Mouse (Mus musculus): ENCODE data around the gene Myh7. TPM values are rescaled to one million over a fixed set of nuclear protein-coding genes. Genes with fewer than 3 reads are reported as not detected.
A peak's percentile ranks its signal among the peaks of the same experiment; 100 is the strongest.

Myh7 gene
- total and polyA plus RNA-seq, 2 experiments from 2014 or later, result 1,537 to 4,273 TPM

DNA sequence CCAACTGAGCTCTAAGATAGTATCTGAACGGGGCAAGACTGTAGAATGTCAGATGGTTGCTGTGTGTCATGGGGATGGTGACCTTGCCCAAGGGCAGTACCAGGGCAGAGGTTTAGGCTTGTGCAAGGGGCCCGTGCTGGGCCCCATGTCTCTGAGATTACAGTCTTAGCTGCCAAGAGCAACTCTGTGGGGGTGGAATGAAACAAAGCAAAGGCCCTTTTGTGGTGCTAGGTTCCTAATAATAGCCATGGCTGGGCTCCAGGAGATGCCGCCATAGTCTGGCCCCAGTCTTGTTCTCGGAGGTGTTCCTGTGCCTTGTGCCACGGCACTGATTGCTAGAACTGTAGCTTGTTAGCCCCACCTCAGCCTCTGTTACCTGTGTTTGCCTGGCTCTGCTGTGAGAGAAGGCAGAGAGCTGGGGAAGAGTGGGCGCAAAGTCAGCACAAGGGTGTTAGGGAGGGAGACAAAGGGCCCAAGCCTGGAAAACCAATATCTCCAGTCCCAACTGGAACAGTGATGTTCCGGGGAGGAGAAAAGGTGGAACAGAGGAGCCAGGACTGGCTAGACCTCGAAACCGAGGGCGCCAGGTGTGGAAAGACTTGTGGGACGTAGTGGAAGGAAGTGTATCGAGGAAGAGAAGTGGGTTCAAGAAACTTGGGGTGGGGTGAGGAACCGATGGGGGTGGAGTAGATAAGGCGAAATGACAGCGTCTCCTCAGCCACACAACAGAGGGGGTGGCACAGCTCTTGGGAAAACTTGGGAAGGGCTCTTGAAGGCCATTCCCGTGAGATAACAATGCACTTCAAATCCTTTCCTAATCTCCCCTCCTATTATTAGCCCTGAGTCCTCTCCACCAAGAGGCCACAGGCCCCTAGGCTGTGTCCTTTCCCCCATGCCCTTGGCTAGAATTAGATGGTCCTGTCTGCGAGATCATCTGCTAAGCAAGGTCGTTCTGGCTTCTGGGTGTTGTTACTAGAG lies 9.7 kb upstream of the Myh7 start:
- ATAC-seq (ENCODE audit: insufficient read depth, low read depth) (peak; percentile 83), DNase-seq (ENCODE audit: low spot score) (peak; percentile 95)
- Histone ChIP-seq H3K27me3 (ENCODE audit: control insufficient read depth, insufficient read depth, low read length) (no peaks in the 10 kb centered on the region), H3K9ac (replicated peaks; ENCODE audit: low read depth, low read length) (peak overlapping the region; percentile 54), H3K4me1 (ENCODE audit: control insufficient read depth, insufficient read depth) (peaks cover 25% of the 10 kb centered on the region), H3K36me3 (replicated peaks; ENCODE audit: control insufficient read depth, insufficient read depth, low read length) (no peaks in the 10 kb centered on the region), H3K4me2 (ENCODE audit: low read depth, low read length) (peak overlapping the region; percentile 38), H3K4me3 (ENCODE audit: low read depth, low read length) (no peak overlapping the region), H3K27ac (ENCODE audit: low read depth) (peak overlapping the region; percentile 97), H3K9me3 (replicated peaks; ENCODE audit: control insufficient read depth, low read length) (no peaks in the 10 kb centered on the region)
- WGBS, result 15% methylated on average over 18 of the region's 18 CpGs
- TF ChIP-seq CTCF (IDR thresholded peaks at IDR 0.05; ENCODE audit: low read depth), result no peak
- peak; percentile 97 for TF ChIP-seq EP300 (IDR thresholded peaks at IDR 0.05; ENCODE audit: low read depth)

DNA sequence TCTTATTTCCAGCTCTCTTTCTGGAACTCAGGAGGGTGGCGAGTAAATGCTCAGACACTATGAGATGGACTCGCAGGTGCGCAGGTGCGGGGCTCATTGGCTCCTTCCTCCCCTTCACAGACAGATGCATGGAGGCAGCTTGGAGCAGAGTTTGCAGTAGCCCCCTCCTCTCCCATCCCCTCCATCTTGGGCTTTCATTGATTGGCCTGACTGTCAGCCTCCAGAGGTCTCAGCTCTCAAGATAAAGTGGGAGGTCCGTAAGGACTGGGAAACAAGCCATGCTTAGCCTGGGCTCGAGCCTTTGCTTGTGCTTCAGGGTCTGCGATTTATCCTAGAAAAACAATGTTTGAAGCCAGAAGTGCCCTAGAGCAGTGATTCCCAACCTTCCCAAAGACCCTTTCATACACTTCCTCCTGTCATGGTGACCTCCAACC lies 8.3 kb upstream of the Myh7 start:
- no peak overlapping the region for H3K4me3 ChIP-seq (ENCODE audit: low read depth, low read length)
- no peaks in the 10 kb centered on the region for H3K9me3 ChIP-seq (replicated peaks; ENCODE audit: control insufficient read depth, low read length)
- peaks cover 28% of the 10 kb centered on the region for H3K4me1 ChIP-seq (ENCODE audit: control insufficient read depth, insufficient read depth)
- H3K36me3 ChIP-seq (replicated peaks; ENCODE audit: control insufficient read depth, insufficient read depth, low read length), result no peaks in the 10 kb centered on the region
- TF ChIP-seq EP300 (IDR thresholded peaks at IDR 0.05; ENCODE audit: low read depth), result no peak
- no peak for TF ChIP-seq CTCF (IDR thresholded peaks at IDR 0.05; ENCODE audit: low read depth)
- peak overlapping the region; percentile 54; the same call in 1 of the 2 replicates for H3K9ac ChIP-seq (replicated peaks; ENCODE audit: low read depth, low read length)
- WGBS, result 21% methylated on average over 7 of the region's 7 CpGs
- H3K27me3 ChIP-seq (ENCODE audit: control insufficient read depth, insufficient read depth, low read length), result no peaks in the 10 kb centered on the region
- ATAC-seq (ENCODE audit: insufficient read depth, low read depth) (no peak), DNase-seq (ENCODE audit: low spot score) (no peak)
- H3K27ac ChIP-seq (ENCODE audit: low read depth), result peak overlapping the region; percentile 97
- H3K4me2 ChIP-seq (ENCODE audit: low read depth, low read length), result no peak overlapping the region

DNA sequence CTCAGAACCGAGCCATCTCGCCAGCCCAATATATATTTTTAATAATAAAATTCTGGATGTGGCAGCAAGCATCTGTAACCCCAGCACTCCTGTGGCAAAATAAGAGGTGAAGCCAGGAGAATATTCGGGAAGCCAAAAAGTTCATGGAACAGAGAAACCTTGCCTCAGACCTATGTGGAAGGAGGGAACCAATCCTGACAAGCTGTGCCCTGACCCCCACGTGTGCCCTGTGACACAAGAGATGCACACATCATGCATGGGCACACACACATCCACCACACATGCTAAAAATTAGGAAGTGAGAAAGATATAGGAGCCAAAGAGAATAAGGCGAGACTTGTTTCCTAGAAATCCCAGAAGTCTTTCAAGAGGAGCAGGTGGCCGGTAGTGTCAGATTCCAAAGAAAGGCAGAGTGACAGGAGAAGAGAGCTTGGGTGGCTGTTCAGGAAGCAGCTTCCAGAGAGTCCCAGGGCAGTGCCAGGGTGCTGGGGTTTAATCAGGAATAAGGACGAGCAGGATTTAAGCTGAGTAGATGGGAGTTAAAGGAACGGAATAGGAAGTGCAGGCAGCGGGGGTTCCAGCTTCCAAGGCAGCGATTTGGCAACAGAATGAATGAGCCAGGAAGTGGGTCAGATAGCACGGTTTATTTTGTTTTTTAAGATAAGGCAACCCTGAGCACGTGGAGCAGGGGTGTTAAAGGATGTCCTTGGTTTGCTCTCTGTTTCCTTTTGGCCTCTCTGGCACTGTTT lies 7.7 kb upstream of the Myh7 start:
- DNase-seq (ENCODE audit: low spot score) (peak; percentile 75), ATAC-seq (ENCODE audit: insufficient read depth, low read depth) (no peak)
- 27% methylated on average over 12 of the region's 12 CpGs for whole genome bisulfite sequencing
- Histone ChIP-seq H3K27me3 (ENCODE audit: control insufficient read depth, insufficient read depth, low read length) (no peaks in the 10 kb centered on the region), H3K9me3 (replicated peaks; ENCODE audit: control insufficient read depth, low read length) (no peaks in the 10 kb centered on the region), H3K4me2 (ENCODE audit: low read depth, low read length) (0 out of 2 replicates have a peak overlapping the region, but pooled peaks have one; percentile 16), H3K36me3 (replicated peaks; ENCODE audit: control insufficient read depth, insufficient read depth, low read length) (no peaks in the 10 kb centered on the region), H3K9ac (replicated peaks; ENCODE audit: low read depth, low read length) (peak overlapping the region; percentile 37; the same call in 1 of the 2 replicates), H3K4me3 (ENCODE audit: low read depth, low read length) (no peak overlapping the region), H3K4me1 (ENCODE audit: control insufficient read depth, insufficient read depth) (peaks cover 31% of the 10 kb centered on the region), H3K27ac (ENCODE audit: low read depth) (peak overlapping the region; percentile 97)
- TF ChIP-seq EP300 (IDR thresholded peaks at IDR 0.05; ENCODE audit: low read depth) (no peak), CTCF (IDR thresholded peaks at IDR 0.05; ENCODE audit: low read depth) (no peak)

DNA sequence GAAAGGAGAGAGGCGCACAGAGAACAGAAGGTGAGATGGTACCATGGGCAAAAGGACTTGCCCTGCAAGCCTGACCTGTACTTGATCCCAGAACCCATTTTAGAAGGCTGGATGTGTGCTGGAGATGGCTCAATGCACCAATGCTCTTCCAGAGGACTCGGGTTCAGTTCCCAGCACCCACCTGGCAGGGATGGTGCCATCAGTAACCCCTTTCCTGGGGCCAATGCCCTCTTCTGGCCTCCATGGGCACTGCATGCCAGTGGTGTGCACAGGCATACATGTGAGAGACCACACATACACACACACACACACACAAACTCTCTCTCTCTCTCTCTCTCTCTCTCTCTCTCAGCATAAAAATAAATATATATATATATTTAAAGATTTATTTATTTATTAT lies 7.0 kb upstream of the Myh7 start:
- Histone ChIP-seq H3K27ac (ENCODE audit: low read depth) (peak overlapping the region; percentile 97), H3K27me3 (ENCODE audit: control insufficient read depth, insufficient read depth, low read length) (no peaks in the 10 kb centered on the region), H3K9me3 (replicated peaks; ENCODE audit: control insufficient read depth, low read length) (no peaks in the 10 kb centered on the region), H3K4me2 (ENCODE audit: low read depth, low read length) (no peak overlapping the region), H3K9ac (replicated peaks; ENCODE audit: low read depth, low read length) (no peak overlapping the region), H3K4me1 (ENCODE audit: control insufficient read depth, insufficient read depth) (peaks cover 32% of the 10 kb centered on the region), H3K4me3 (ENCODE audit: low read depth, low read length) (no peak overlapping the region), H3K36me3 (replicated peaks; ENCODE audit: control insufficient read depth, insufficient read depth, low read length) (no peaks in the 10 kb centered on the region)
- peak; percentile 21 for TF ChIP-seq CTCF (IDR thresholded peaks at IDR 0.05; ENCODE audit: low read depth)
- no peak; the same call in 1 of the 2 replicates for TF ChIP-seq EP300 (IDR thresholded peaks at IDR 0.05; ENCODE audit: low read depth)
- no peak for ATAC-seq (ENCODE audit: insufficient read depth, low read depth)
- no peak for DNase-seq (ENCODE audit: low spot score)
- WGBS, result 100% methylated on average over 2 of the region's 2 CpGs

DNA sequence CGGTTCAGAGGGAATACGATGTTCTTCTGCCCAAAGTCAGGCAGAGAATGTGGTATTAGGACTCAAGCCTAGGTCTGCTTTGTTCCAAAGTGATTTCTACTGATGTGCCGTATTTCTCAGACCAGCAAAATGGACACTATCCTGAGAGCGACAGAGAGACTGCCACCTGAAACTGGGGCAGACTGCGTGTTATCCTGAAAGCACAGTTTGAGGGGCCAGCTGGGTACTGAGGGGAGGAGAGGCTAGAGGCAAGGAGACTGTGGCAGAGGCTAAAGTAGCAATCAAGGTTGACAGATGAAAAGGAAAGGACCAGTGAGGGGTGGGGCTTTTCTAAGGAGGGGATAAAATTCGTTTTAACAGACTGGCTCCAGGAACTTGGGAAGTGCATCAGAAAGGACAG lies 6.4 kb upstream of the Myh7 start:
- Histone ChIP-seq H3K4me3 (ENCODE audit: low read depth, low read length) (no peak overlapping the region), H3K9ac (replicated peaks; ENCODE audit: low read depth, low read length) (no peak overlapping the region), H3K4me1 (ENCODE audit: control insufficient read depth, insufficient read depth) (peaks cover 35% of the 10 kb centered on the region), H3K4me2 (ENCODE audit: low read depth, low read length) (no peak overlapping the region), H3K9me3 (replicated peaks; ENCODE audit: control insufficient read depth, low read length) (no peaks in the 10 kb centered on the region), H3K27me3 (ENCODE audit: control insufficient read depth, insufficient read depth, low read length) (no peaks in the 10 kb centered on the region), H3K27ac (ENCODE audit: low read depth) (peak overlapping the region; percentile 97; the same call in 1 of the 2 replicates), H3K36me3 (replicated peaks; ENCODE audit: control insufficient read depth, insufficient read depth, low read length) (no peaks in the 10 kb centered on the region)
- ATAC-seq (ENCODE audit: insufficient read depth, low read depth), result no peak
- WGBS, result 83% methylated on average over 6 of the region's 6 CpGs
- no peak for DNase-seq (ENCODE audit: low spot score)
- no peak for TF ChIP-seq CTCF (IDR thresholded peaks at IDR 0.05; ENCODE audit: low read depth)
- no peak for TF ChIP-seq EP300 (IDR thresholded peaks at IDR 0.05; ENCODE audit: low read depth)

All from heart, postnatal 0 days (tissue).